Mouse (Mus musculus) lung, adult 2 months (tissue): ENCODE results near the gene Rab2b.

Experiments used
- CTCF ChIP-seq: fragments of 200-500 bp; IDR thresholded peaks from 2 replicates; pipeline ENCODE4 v1.5.1; 2011; ENCODE audit warnings: mild to moderate bottlenecking, low read length, control low read depth; ENCODE audit not compliant: insufficient read depth
- POLR2A ChIP-seq: fragments of 200-500 bp; IDR thresholded peaks from 2 replicates; pipeline ENCODE4 v1.6.1; 2011; ENCODE audit warnings: low read depth, mild to moderate bottlenecking, control low read depth, low read length, borderline replicate concordance; ENCODE audit errors: extremely low read depth

- TF ChIP-seq CTCF: no peak
- no peak for TF ChIP-seq POLR2A
Observed at GRCm38 (mm10) chr14:52246129-52246528, 33.2 kb downstream of the Rab2b start.
